Mouse (Mus musculus): ENCODE data around the gene Atp5k.

Atp5k gene

GRCm38 (mm10) chr5:108433804-108434587 is at the start of gene Atp5k:
Atp5k (minus strand) TSS chr5:108434448.
- peak; percentile 94 to 96 for DNase-seq (ENCODE audit: low spot score in 2 of 2)

- DNase-seq (ENCODE audit: low spot score in 2 of 2): no peak
These were observed 48.8 kb upstream of the Atp5k start for GRCm38 (mm10) chr5:108483006-108483405.

DNA sequence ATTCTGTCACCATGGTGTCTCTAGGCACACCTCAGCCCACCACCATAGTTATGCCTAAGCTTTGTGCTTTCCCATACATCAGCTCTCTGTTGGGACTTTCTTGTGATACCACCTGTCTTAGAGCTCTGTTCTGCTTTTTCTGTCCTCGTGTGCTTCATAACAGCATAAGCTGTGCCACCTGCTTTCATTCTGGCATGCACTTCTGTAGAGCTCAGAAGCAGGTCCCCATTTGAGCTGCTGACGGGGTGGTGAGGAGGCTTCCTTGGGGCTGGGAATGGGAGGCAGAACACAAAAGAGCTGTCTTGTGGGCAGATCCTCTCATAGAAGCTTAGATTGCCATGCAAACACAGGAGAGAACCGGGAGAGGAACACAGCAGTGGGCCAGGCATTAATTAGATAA is 41.7 kb upstream of the Atp5k start:
- no peak for DNase-seq (ENCODE audit: low spot score in 2 of 2)

DNA sequence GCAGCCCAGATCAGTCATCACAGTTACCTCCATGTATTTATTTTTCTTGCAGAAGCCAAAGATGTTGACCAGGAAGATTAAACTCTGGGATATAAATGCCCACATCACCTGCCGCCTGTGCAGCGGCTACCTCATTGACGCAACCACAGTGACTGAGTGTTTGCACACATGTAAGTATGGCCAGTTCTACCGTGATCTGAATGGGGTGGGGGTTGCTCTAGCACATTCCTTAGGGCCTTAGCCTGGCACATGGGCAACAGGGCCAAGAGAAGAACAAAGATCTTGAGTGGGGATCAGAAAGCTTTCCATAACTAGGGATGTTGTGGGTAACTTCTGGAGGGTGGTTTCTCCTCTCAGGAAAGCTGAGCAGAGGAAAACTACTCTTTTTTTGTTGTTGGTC is 39.5 kb upstream of the Atp5k start:
- DNase-seq (ENCODE audit: low spot score in 2 of 2): no peak

DNA sequence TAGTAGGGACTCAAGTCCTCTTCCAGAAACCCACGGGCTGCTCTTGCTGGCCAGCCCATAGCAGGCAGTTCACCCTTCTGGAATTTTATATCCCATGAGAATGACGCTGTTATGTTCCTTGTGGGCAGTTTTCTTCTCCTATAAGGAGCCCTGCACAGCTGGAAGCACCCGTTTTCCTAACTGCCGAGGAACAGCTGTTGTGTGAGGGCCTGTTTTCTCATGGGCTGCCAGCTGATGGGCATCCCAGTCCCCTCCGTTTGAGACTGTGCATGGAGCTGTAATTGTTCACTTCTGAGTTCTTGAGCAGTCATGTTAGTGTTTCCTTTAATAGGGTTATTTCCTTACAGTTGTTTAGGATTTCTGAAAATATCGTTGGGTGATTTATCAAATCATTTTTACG is 35.4 kb upstream of the Atp5k start:
- DNase-seq (ENCODE audit: low spot score in 2 of 2): no peak

DNA sequence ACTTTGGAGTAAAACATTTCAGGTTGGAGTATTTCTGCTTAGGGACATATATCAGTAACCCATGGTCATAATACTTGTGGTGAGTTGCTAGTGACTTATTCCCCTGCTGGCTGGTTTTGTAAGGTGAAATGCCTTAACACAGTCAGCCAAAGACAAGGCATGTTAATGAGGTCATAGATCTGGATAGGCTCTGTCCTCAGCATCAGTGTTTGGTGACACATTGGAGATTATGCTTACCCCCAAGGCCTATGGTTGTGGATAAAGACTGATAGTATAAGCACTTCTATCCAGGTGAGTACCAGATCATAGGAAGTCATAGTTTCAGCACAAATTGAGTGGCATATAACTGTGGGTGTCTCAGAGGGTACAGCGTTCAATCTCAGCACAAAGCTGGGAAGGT is 32.4 kb upstream of the Atp5k start:
- DNase-seq (ENCODE audit: low spot score in 2 of 2): no peak

- no peak for DNase-seq (ENCODE audit: low spot score in 2 of 2)
These were observed 31.1 kb upstream of the Atp5k start for GRCm38 (mm10) chr5:108465131-108465891.

DNA sequence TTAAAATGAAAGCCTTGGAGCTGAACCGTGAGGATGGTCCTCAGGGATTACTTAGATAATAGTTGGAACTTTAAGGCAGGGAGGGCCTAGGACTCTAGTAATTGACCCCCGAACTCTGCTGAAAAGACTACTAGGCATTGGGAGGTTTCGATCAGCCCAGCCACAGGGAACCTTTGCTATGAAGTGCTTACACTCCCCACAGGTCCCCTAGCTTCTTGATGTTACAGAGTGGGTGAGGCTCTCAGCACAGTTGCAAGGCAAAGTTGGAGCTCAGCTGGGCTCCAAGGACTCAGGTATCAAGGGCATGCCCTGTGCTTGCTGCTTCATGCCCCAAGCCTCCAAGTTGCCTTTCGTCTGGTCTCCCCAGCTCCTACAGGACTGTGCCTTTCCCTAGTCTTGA is 28.2 kb upstream of the Atp5k start:
- no peak for DNase-seq (ENCODE audit: low spot score in 2 of 2)

GRCm38 (mm10) chr5:108461082-108462065 is 27.1 kb upstream of the Atp5k start, which contains the start of gene Pcgf3:
Pcgf3 (plus strand) TSS chr5:108461232.
- peak; percentile 96 for DNase-seq (ENCODE audit: low spot score in 2 of 2)

DNA sequence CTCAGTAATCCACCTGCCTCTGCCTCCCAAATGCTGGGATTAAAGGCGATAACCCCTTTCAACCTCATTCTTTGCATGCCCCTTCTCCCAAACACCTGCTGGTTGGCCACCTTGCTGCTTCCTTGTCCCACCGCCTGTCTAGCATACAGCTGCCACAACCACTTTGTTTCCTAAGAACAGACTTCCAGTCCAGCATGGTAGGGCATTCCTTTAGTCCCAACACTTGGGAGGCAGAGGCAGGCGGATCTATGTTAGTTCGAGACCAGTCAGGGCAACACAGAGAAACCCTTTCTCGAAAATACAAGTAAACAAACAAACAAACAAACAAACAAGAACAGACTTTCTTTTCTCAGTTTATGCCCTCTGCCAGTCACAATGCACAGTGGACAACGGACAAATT is 26.2 kb upstream of the Atp5k start:
- no peak for DNase-seq (ENCODE audit: low spot score in 2 of 2)

- no peak for DNase-seq (ENCODE audit: low spot score in 2 of 2)
These were observed 24.5 kb upstream of the Atp5k start for GRCm38 (mm10) chr5:108458706-108459105.

DNA sequence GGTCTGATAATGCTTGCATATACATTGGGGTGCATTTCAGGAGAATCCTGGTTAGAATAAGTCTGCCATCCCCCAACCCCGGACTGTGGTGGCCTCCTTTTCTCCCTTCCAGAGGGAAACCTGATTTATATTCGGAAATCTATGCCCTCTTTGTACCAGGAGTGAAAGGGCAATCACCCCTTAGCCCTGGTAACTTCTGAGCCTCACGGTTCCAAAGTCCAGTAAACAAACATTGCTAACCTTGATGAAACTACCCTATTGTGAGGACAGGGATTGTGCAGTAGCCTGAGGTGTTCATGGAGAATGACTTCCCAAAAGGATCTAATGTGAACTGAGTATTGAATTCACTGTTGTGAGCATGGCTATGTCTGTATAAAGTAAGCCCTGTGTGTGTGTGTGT is 19.8 kb upstream of the Atp5k start:
- DNase-seq (ENCODE audit: low spot score in 2 of 2): no peak

- no peak for DNase-seq (ENCODE audit: low spot score in 2 of 2)
These were observed 18.2 kb upstream of the Atp5k start for GRCm38 (mm10) chr5:108452422-108452821.

GRCm38 (mm10) chr5:108451611-108452010 is 17.4 kb upstream of the Atp5k start:
- DNase-seq (ENCODE audit: low spot score in 2 of 2): no peak

GRCm38 (mm10) chr5:108450837-108451540 is 16.7 kb upstream of the Atp5k start:
- DNase-seq (ENCODE audit: low spot score in 2 of 2): no peak

- DNase-seq (ENCODE audit: low spot score in 2 of 2): peak; percentile 9 to 13
These were observed 14.8 kb upstream of the Atp5k start, which contains the start of gene Mfsd7a for GRCm38 (mm10) chr5:108448785-108449668. Mfsd7a (minus strand) TSS chr5:108448891.

DNA sequence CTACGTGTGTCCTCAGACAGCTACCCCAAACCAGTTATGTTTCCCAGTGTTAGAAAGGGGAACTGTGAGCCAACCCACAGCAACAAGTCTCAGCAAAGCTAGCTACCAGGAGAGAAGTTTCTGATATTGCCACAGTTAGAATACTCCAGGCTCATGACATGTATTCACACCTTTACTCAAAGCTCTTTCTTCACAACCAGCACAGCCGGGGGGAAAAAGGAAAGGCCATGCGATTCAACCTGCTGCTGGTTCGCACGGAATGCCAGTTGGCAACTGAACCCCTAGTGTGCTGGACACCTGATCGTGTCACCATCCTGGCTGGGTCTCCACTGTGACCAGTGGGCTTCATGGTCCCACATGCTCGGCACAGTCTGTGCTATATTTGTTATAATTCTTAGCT is 13.6 kb upstream of the Atp5k start:
- no peak for DNase-seq (ENCODE audit: low spot score in 2 of 2)

DNA sequence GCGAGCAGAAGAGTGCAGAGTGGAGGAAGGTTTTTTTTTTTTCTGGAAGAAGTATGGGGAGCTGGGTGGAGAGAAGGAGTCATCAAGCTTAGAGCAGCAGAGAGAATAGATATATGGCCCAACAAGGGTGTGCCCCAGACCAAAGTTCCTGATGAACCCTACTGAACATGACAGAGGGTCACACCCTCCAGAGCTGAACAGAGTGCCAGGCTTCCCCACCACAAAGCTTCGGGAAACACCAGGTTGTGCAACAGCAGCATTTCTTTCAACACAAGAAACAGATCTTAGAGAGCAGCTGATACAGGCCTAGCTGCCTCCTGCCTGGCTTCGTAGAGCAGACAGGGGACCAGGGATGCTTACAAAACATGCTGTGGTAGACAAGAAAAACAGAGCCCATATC is 12.7 kb upstream of the Atp5k start:
- no peak for DNase-seq (ENCODE audit: low spot score in 2 of 2)

GRCm38 (mm10) chr5:108436101-108436500 is 1.9 kb upstream of the Atp5k start:
- no peak for DNase-seq (ENCODE audit: low spot score in 2 of 2)

GRCm38 (mm10) chr5:108431196-108431595 is 3.1 kb downstream of the Atp5k start:
- DNase-seq (ENCODE audit: low spot score in 2 of 2): no peak

Measured in frontal cortex, postnatal 36 days (tissue).